Mouse (Mus musculus) liver, adult 2 months (tissue): ENCODE measurements at regions not wholly inside any gene's neighbourhood (a gene's known extent, or its start where the extent isn't known, plus 50 kb on each side); places are given as distances from the start of the nearest gene placed in this dataset.

Experiments
- CTCF ChIP-seq: fragments of 200-500 bp; IDR thresholded peaks from 2 replicates; pipeline ENCODE4 v1.5.1; 2011; ENCODE audit warnings: low read depth, low read length, control low read depth
- POLR2A ChIP-seq: fragments of 200-500 bp; IDR thresholded peaks from 2 replicates; pipeline ENCODE4 v1.6.1; 2011; ENCODE audit warnings: low read length, control low read depth; ENCODE audit not compliant: insufficient read depth; ENCODE audit errors: extremely low read depth

GRCm38 (mm10) chr17:50416538-50417113 lies 92.6 kb upstream of the Plcl2 start:
- TF ChIP-seq CTCF: no peak
- TF ChIP-seq POLR2A: no peak
